Mouse (Mus musculus): ENCODE results near the gene Mrm2. TPM values are rescaled to one million over a fixed set of nuclear protein-coding genes. Genes with fewer than 3 reads are reported as not detected.
"Not testable (repeated sequence)": the region's sequence is repeated elsewhere in the genome, so short reads cannot be mapped to it uniquely, and the experiment has no call there.

The Mrm2 gene
- polyA plus RNA-seq, 1 experiment from 2014 or later = 13.5 TPM

DNA sequence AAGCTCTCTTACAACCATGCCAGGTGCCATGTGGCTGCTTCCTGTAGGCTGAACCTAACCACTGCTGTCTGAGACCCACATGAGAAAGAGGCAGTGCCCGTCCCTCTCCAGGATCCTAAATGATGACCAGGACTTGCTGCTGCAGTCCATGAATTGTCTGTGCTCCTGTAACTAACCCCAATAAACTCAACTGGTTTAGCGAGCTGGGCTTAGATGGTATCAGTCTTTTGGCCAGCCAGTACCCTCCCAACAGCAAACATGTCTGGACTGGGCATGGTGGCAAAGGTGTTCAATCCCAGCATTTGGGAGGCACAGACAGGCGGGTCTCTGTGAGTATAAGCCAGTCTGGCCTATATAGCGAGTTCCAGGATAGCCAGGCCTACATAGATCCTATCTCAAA, 37.2 kb upstream of the Mrm2 start:
- Histone ChIP-seq H3K36me3 (no peaks in the 10 kb centered on the region), H3K27ac (no peak overlapping the region), H3K4me3 (no peak overlapping the region), H3K4me1 (replicated peaks) (peaks cover 6% of the 10 kb centered on the region), H3K27me3 (no peaks in the 10 kb centered on the region), H3K9ac (no peak overlapping the region), H3K9me3 (replicated peaks) (no peaks in the 10 kb centered on the region), H3K4me2 (no peak overlapping the region)
- WGBS = 92% methylated on average over 4 of the region's 4 CpGs
- ATAC-seq (replicated peaks; ENCODE audit: insufficient number of reproducible peaks, insufficient read depth, low FRiP score, low read depth) = no peak

- not testable (repeated sequence) for ATAC-seq (replicated peaks; ENCODE audit: insufficient number of reproducible peaks, insufficient read depth, low FRiP score, low read depth); H3K27me3 ChIP-seq; H3K4me2 ChIP-seq; H3K27ac ChIP-seq; H3K9ac ChIP-seq; H3K4me3 ChIP-seq; H3K36me3 ChIP-seq; H3K4me1 ChIP-seq (replicated peaks); H3K9me3 ChIP-seq (replicated peaks)
- WGBS = 84% methylated on average over 2 of the region's 2 CpGs
These were observed 36.4 kb upstream of the Mrm2 start for GRCm38 (mm10) chr5:140368126-140368525.

DNA sequence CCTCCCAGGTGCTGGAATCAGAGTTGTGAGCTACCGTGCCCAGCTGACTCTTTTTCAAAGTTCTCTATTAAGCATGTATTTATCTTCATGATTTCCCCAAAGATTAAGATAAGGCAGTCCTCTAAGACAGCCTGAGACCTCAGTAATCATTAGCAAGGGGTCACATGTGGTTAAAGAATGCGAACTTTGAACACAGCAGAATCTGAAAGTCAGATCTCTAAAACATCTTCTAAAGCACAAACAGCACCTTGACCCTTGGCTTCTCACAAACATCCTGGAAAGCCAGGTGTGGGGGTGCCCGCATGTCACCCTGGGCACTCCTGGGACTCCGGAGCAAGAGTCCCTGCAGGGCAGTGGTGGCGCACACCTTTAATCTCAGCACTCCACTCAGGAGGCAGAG, 32.7 kb upstream of the Mrm2 start:
- Histone ChIP-seq H3K9ac (no peak overlapping the region), H3K4me1 (replicated peaks) (no peaks in the 10 kb centered on the region), H3K4me2 (no peak overlapping the region), H3K36me3 (0 out of 2 replicates have a peak, but pooled peaks cover 2% of the 10 kb centered on the region), H3K27me3 (no peaks in the 10 kb centered on the region), H3K27ac (no peak overlapping the region), H3K9me3 (replicated peaks) (no peaks in the 10 kb centered on the region), H3K4me3 (no peak overlapping the region)
- ATAC-seq (replicated peaks; ENCODE audit: insufficient number of reproducible peaks, insufficient read depth, low FRiP score, low read depth) = no peak
- 93% methylated on average over 5 of the region's 5 CpGs for whole genome bisulfite sequencing

- Histone ChIP-seq H3K36me3 (peaks cover 26% of the 10 kb centered on the region), H3K4me2 (no peak overlapping the region), H3K4me1 (replicated peaks) (no peaks in the 10 kb centered on the region), H3K9me3 (replicated peaks) (no peaks in the 10 kb centered on the region), H3K9ac (no peak overlapping the region), H3K27ac (no peak overlapping the region), H3K27me3 (no peaks in the 10 kb centered on the region), H3K4me3 (no peak overlapping the region)
- WGBS = 82% methylated on average over 14 of the region's 14 CpGs
- no peak for ATAC-seq (replicated peaks; ENCODE audit: insufficient number of reproducible peaks, insufficient read depth, low FRiP score, low read depth)
These were observed 28.4 kb upstream of the Mrm2 start for GRCm38 (mm10) chr5:140359930-140360674.

DNA sequence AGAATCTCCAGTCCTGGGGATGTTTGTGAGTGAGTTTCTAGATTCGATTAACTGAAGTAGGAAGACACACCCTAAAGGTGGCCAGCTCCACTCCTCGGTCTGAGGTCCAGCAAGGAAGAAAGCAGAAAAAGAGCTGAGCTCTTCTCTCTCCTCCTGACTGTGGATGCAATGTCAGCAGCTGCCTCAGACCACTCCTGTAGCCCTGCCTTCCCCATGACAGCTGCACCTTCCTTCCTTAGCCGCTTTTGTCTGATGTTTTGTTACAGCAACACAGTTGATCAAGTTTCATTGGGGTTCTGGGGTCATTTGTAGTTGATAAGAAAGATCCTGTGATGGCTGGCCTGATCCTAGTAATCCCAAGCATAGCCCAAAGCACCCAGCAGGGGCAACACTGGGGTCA, 25.8 kb upstream of the Mrm2 start:
- H3K27ac ChIP-seq = no peak overlapping the region
- peaks cover 51% of the 10 kb centered on the region for H3K36me3 ChIP-seq

DNA sequence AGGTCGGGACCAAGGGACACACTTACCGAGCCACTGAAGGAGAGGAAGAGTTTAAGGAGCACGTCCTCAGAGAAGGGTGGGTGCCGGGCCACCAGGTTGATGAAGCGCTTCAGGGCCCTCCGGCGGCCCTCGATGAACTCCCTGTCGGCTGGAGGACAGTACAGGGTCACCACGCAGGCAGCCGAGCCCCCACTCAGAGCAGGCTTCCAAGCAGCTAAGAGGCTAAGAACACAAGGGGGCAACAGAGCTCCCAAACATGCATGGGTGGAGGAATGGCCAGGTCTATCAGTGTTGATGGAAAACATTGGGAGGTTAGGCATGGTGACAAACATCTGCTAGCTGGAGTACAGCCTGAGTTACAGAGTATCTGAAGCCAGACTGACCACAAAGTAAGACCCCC, 24.2 kb upstream of the Mrm2 start:
- Histone ChIP-seq H3K9me3 (replicated peaks) (no peaks in the 10 kb centered on the region), H3K4me2 (no peak overlapping the region), H3K27ac (no peak overlapping the region), H3K4me1 (replicated peaks) (no peaks in the 10 kb centered on the region), H3K9ac (no peak overlapping the region), H3K4me3 (no peak overlapping the region), H3K36me3 (peaks cover 63% of the 10 kb centered on the region), H3K27me3 (no peaks in the 10 kb centered on the region)
- no peak for ATAC-seq (replicated peaks; ENCODE audit: insufficient number of reproducible peaks, insufficient read depth, low FRiP score, low read depth)
- WGBS = 77% methylated on average over 11 of the region's 11 CpGs

More for the DNA sequence above, 25.8 kb upstream of the Mrm2 start:
- no peak for ATAC-seq (replicated peaks; ENCODE audit: insufficient number of reproducible peaks, insufficient read depth, low FRiP score, low read depth)
- Histone ChIP-seq H3K4me1 (replicated peaks) (no peaks in the 10 kb centered on the region), H3K9ac (no peak overlapping the region), H3K27me3 (no peaks in the 10 kb centered on the region), H3K4me2 (no peak overlapping the region), H3K4me3 (no peak overlapping the region), H3K9me3 (replicated peaks) (no peaks in the 10 kb centered on the region)
- WGBS = 83% methylated on average over 3 of the region's 3 CpGs

GRCm38 (mm10) chr5:140352352-140352751, 20.7 kb upstream of the Mrm2 start:
- Histone ChIP-seq H3K4me2 (no peak overlapping the region), H3K27ac (no peak overlapping the region), H3K9me3 (replicated peaks) (no peaks in the 10 kb centered on the region), H3K4me1 (replicated peaks) (no peaks in the 10 kb centered on the region), H3K36me3 (peaks cover 56% of the 10 kb centered on the region), H3K27me3 (no peaks in the 10 kb centered on the region), H3K9ac (no peak overlapping the region), H3K4me3 (no peak overlapping the region)
- no peak for ATAC-seq (replicated peaks; ENCODE audit: insufficient number of reproducible peaks, insufficient read depth, low FRiP score, low read depth)
- 90% methylated on average over 6 of the region's 6 CpGs for WGBS

DNA sequence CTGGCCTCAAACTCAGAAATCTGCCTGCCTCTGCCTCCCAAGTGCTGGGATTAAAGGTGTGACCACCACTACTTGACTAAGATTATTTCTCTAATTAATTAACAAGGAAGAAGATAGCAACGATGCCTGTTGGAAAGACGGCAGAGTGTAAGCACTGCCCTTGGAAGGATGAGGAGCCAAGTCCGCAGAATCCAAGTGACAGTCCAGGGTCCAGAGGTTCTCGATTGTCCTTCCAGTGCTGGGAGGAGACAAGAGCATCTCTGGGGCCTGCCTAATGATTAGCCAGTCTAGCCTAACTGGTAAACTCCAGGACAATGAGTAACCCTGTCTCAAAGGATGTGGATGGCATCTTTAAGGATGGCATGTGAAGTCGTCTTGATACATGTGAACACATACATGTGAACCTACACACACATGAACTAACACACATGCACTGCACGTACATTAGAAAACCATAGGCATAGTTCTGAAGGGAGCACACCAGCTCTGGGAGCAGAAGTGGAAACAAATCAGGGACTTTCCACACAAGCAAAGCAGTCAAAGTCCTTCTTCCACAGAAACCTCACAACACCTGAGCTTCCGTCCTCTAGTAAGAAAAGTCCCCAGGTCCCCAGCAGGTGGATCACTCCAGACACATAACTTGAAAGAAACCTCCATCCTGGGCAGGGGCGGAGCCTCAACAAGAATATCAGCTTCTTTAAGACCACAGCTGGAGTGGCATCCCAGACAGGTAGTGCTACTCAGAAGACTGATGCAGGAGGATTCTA, 19.2 kb upstream of the Mrm2 start:
- no peak for ATAC-seq (replicated peaks; ENCODE audit: insufficient number of reproducible peaks, insufficient read depth, low FRiP score, low read depth)
- H3K36me3 ChIP-seq = peaks cover 46% of the 10 kb centered on the region
- 88% methylated on average over 8 of the region's 8 CpGs for WGBS

DNA sequence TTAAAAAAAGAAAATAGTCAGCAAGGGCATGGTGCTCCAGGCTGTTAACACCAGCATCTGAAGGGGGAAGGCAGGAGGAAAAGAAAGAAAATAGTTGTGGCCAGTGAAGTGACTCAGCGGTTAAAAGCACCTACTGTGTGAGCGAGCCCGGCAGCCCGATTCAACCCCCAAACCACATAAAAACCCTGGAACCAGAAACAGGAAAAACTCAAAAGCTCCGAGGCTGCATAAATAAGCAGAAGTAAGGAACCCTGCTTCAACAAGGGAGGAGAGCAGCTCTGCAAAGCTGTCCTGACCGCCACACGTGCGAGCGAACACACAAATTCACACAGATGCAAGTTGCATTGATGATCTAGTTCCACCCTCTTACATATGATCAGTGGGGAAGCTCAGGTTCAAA, 18.2 kb upstream of the Mrm2 start:
- Histone ChIP-seq H3K4me1 (replicated peaks) (no peaks in the 10 kb centered on the region), H3K27me3 (no peaks in the 10 kb centered on the region), H3K4me2 (no peak overlapping the region), H3K36me3 (peaks cover 41% of the 10 kb centered on the region), H3K27ac (no peak overlapping the region), H3K4me3 (no peak overlapping the region), H3K9ac (no peak overlapping the region), H3K9me3 (replicated peaks) (no peaks in the 10 kb centered on the region)
- no peak for ATAC-seq (replicated peaks; ENCODE audit: insufficient number of reproducible peaks, insufficient read depth, low FRiP score, low read depth)
- 87% methylated on average over 9 of the region's 9 CpGs for WGBS

More for the DNA sequence above, 19.2 kb upstream of the Mrm2 start:
- Histone ChIP-seq H3K27ac (no peak overlapping the region), H3K4me1 (replicated peaks) (no peaks in the 10 kb centered on the region), H3K9ac (no peak overlapping the region), H3K4me2 (no peak overlapping the region), H3K4me3 (no peak overlapping the region), H3K9me3 (replicated peaks) (no peaks in the 10 kb centered on the region), H3K27me3 (no peaks in the 10 kb centered on the region)

DNA sequence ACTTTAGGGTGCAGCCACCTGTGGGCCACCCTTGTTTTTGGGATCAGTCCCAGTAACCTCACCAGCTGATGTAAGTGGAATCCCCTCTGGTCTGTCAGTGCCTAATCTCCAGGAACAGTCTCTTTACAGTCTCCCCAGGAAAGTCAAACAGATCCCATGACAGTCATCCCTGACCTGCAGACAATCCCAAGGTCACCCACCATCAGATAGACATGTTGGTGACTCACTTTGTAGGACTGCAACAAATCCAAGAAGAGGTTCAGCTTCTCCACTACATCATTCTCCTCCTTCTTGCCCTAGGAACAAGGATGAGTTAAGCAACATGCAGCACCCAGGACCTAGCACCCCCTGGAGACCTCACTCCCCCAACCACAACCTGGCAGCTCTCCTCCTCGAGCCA, 14.4 kb upstream of the Mrm2 start:
- no peaks in the 10 kb centered on the region for H3K4me1 ChIP-seq (replicated peaks)
- H3K9ac ChIP-seq = no peak overlapping the region
- no peaks in the 10 kb centered on the region for H3K9me3 ChIP-seq (replicated peaks)
- peaks cover 10% of the 10 kb centered on the region; the same call in 1 of the 2 replicates for H3K36me3 ChIP-seq
- no peak for ATAC-seq (replicated peaks; ENCODE audit: insufficient number of reproducible peaks, insufficient read depth, low FRiP score, low read depth)
- WGBS = 74% methylated on average over 1 of the region's 1 CpGs
- H3K27me3 ChIP-seq = no peaks in the 10 kb centered on the region
- H3K4me2 ChIP-seq = no peak overlapping the region
- no peak overlapping the region for H3K27ac ChIP-seq
- no peak overlapping the region for H3K4me3 ChIP-seq

- Histone ChIP-seq H3K36me3 (peaks cover 10% of the 10 kb centered on the region; the same call in 1 of the 2 replicates), H3K4me3 (no peak overlapping the region), H3K27ac (no peak overlapping the region), H3K9me3 (replicated peaks) (no peaks in the 10 kb centered on the region), H3K4me2 (no peak overlapping the region), H3K27me3 (no peaks in the 10 kb centered on the region), H3K4me1 (replicated peaks) (no peaks in the 10 kb centered on the region), H3K9ac (no peak overlapping the region)
- ATAC-seq (replicated peaks; ENCODE audit: insufficient number of reproducible peaks, insufficient read depth, low FRiP score, low read depth) = no peak
- 87% methylated on average over 4 of the region's 4 CpGs for WGBS
These were observed 13.5 kb upstream of the Mrm2 start for GRCm38 (mm10) chr5:140345244-140345643.

Measured in heart, embryonic 15.5 days (tissue).